8 mouse cellular contexts compared by ENCODE assay signal in the genomic region with DNA sequence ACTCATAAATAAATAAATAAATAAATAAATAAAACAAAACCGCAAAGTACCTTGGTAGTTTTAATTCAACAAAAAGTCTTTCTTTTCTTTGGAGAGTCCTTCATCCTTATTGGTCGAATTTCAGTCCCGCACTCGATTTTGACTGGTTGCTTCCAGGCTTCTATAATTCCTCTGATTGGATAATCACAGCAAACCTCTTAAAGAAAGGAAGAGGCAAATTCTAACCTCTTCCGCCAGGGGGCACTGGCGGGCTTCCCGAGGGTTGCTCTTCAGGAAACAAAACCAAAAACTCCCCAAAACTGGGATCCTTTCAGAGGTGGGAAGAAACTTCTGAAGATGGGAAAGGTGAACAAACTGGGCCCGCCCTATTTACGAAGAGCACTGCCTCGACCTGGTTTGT. TPM values are rescaled to one million over a fixed set of nuclear protein-coding genes. Genes with fewer than 3 reads are reported as not detected.
A peak's percentile ranks its signal among the peaks of the same experiment; 100 is the strongest.
DNase-seq lines count a peak whose midpoint lies in the region; ATAC-seq lines count a peak whose summit lies in the region.

No protein-coding gene starts in this region.

- peaks cover 42% of the 10 kb centered on the region for H3K27me3 ChIP-seq in kidney, embryonic 14.5 days (ENCODE audit: control insufficient read depth, insufficient read depth, low read length)

- 7% methylated on average over 10 of the region's 10 CpGs for WGBS in kidney, embryonic 14.5 days

- DNase-seq in A20 (ENCODE audit: low read depth, low spot score) = peak; percentile 87
- DNase-seq in ZHBTc4 (ENCODE audit: low read depth, low spot score) = peak; percentile 96
- DNase-seq in embryo, embryonic 10.5 days (ENCODE audit: low spot score) = peak; percentile 93
- peak; percentile 75 for DNase-seq in gastrocnemius, postnatal 14 days
- peak; percentile 79 for DNase-seq in liver
- peak; percentile 56 for DNase-seq in testis, postnatal 14 days (ENCODE audit: low spot score)

- 0 out of 2 replicates have a peak, but pooled peaks cover 4% of the 10 kb centered on the region for H3K4me1 ChIP-seq in kidney, embryonic 14.5 days (ENCODE audit: control insufficient read depth, insufficient read depth, low read length)

- H3K9ac ChIP-seq in kidney, embryonic 14.5 days (ENCODE audit: low read depth, low read length) = no peak overlapping the region

- intact Hi-C loops in gastrocnemius, postnatal 14 days (cut with DNase I; ENCODE audit: low total_unique reads) = no loop called here

- ATAC-seq in kidney, embryonic 14.5 days (ENCODE audit: low FRiP score, low TSS enrichment) = no peak
- 0 out of 2 replicates have a peak, but pooled peaks have one; percentile 26 for ATAC-seq in neutrophil, adult 5-6 weeks (ENCODE audit: extremely low read depth, insufficient number of reproducible peaks, low FRiP score, poor library complexity, severe bottlenecking)

- no peaks in the 10 kb centered on the region for H3K9me3 ChIP-seq in kidney, embryonic 14.5 days (ENCODE audit: control insufficient read depth, low read length)

- H3K36me3 ChIP-seq in kidney, embryonic 14.5 days (ENCODE audit: control insufficient read depth, insufficient read depth, low read length) = no peaks in the 10 kb centered on the region

- peak overlapping the region; percentile 19; the same call in 1 of the 2 replicates for H3K4me2 ChIP-seq in kidney, embryonic 14.5 days (replicated peaks; ENCODE audit: low read depth, low read length)

- H3K27ac ChIP-seq in kidney, embryonic 14.5 days (ENCODE audit: low read depth, low read length) = no peak overlapping the region

- H3K4me3 ChIP-seq in kidney, embryonic 14.5 days (ENCODE audit: low read length) = no peak overlapping the region

RNA-seq across cellular contexts. Expression of a gene that starts 2.8 kb away (rescaled TPM):
- not detected for total RNA-seq in gastrocnemius, postnatal 14 days (2021)
- polyA plus RNA-seq in kidney, embryonic 14.5 days (2014; fragmentation: Nextera tagmentation; extraction: Ambion mirVana) = 0.20 TPM in 1 of 2 replicates, not detected in the other
- not detected in 2 replicates for total RNA-seq in neutrophil, adult 5-6 weeks (2017)

RNA-seq across cellular contexts. Expression of a gene that starts 23.4 kb away (rescaled TPM):
- total RNA-seq in gastrocnemius, postnatal 14 days (2021) = 10 to 100 TPM; 15.9 to 16.6 TPM
- 7.7 and 9.4 TPM in 2 replicates for polyA plus RNA-seq in kidney, embryonic 14.5 days (2014; fragmentation: Nextera tagmentation; extraction: Ambion mirVana)
- total RNA-seq in neutrophil, adult 5-6 weeks (2017) = 3.7 and 7.2 TPM in 2 replicates

RNA-seq across cellular contexts. Expression of a gene that starts 38.2 kb away (rescaled TPM):
- total RNA-seq in gastrocnemius, postnatal 14 days (2021) = 1 to 10 TPM in 1 of 2 experiments, under 1 TPM in 1; 0.84 to 1.2 TPM
- 4.2 and 4.3 TPM in 2 replicates for polyA plus RNA-seq in kidney, embryonic 14.5 days (2014; fragmentation: Nextera tagmentation; extraction: Ambion mirVana)
- 1.7 and 6.6 TPM in 2 replicates for total RNA-seq in neutrophil, adult 5-6 weeks (2017)

RNA-seq across cellular contexts. Expression of a gene that starts 59.6 kb away (rescaled TPM):
- total RNA-seq in gastrocnemius, postnatal 14 days (2021) = 100 to 1,000 TPM; 109 to 114 TPM
- polyA plus RNA-seq in kidney, embryonic 14.5 days (2014; fragmentation: Nextera tagmentation; extraction: Ambion mirVana) = 63.4 and 96.7 TPM in 2 replicates
- 175 and 194 TPM in 2 replicates for total RNA-seq in neutrophil, adult 5-6 weeks (2017)
